Mouse (Mus musculus): Measurements from ENCODE around the gene Abl1. TPM values are rescaled to one million over a fixed set of nuclear protein-coding genes. Genes with fewer than 3 reads are reported as not detected.

The Abl1 gene
- polyA plus RNA-seq, 1 experiment, result 39.5 TPM

DNA sequence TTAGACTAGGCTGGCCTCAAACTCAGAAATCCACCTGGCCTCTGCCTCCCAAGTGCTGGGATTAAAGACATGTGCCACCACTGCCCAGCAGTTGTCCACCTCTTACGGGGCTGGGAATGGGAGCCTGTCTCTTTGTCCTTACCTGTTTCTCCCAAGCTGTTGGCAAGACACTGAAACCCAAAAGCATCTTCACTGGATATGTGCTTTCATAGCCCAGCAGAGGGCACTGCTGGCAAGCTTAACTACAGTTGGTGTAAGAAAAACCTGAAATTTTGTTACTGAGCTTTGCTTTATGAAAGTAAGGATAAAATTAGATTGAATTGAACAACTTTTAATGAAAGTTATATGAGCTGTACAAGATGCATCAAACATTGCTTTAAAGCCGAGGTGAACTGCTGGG, 4.5 kb upstream of the Abl1 start:
- DNase-seq (ENCODE audit: extremely low spot score in 1 of 2, low spot score in 1 of 2), result peak in 1 of 2 experiments; percentile 75

- no peak for DNase-seq (ENCODE audit: extremely low spot score in 1 of 2, low spot score in 1 of 2)
These were observed 869 bp downstream of the Abl1 start for GRCm38 (mm10) chr2:31689045-31689444.

GRCm38 (mm10) chr2:31690063-31690462, 1.9 kb downstream of the Abl1 start:
- DNase-seq (ENCODE audit: extremely low spot score in 1 of 2, low spot score in 1 of 2), result no peak

GRCm38 (mm10) chr2:31698209-31698608, 10.0 kb downstream of the Abl1 start:
- DNase-seq (ENCODE audit: extremely low spot score in 1 of 2, low spot score in 1 of 2), result no peak

DNA sequence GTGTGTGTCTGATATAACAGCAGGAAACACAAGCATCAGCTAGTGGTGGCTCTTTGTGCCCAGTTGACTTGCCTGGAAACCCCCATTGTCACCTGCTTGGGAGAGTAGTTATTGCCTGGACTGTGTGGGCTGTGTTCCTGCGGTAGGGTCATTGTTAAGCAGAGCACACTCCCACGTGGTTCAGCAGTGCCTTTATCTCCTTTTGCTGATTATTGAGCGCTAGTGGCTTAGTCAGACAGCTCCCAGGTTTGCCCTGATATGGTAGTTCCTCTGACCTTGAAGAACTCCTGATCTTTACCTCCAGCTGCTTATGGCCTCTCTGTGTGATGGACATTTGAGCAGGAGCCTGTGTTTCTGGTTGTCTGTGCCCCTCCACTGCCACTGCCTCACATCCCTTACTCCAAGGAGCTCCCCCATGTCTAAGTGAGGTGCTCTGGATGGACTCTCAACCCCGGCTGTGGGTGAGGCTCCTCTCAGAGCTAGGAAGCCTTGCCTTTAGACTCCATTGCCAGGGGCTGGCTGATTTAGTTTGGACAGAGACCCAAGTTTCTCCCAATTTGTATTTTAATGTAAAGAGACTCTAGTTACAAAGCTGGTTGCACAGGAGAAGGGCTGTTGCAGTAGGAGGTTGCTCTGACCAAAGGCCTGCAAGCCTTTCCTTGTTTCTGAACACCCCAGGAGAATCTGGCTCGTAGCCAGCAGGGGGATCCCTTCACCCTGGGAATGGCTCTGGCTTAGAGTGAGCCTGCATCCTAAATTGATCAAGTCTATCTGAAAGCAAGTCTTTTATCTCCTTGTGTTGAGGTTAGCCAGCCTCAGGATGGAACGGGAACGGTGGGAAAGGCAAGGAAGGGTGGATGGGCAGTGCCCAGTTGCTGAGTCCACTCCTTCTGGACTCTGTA, 12.6 kb downstream of the Abl1 start:
- DNase-seq (ENCODE audit: extremely low spot score in 1 of 2, low spot score in 1 of 2), result no peak

DNA sequence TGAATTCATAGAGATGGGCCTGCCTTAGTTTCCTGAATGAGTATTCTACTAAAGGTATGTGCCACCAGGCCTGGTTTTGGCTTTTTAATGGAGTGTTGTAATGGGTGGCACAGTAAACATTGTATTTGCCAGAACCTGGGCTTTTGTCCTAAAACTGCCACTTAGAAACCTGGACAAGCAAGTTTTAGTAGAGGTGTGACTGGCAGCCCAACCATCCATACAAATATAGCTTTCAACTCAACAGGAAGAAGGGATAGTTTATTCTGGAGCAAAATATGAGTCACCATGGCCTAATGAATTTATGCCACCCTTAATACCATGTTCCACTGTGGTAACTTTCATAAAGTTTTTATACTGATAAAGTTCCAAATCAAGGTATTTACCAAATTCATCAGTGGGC, 15.1 kb downstream of the Abl1 start:
- no peak for DNase-seq (ENCODE audit: extremely low spot score in 1 of 2, low spot score in 1 of 2)

- no peak for DNase-seq (ENCODE audit: extremely low spot score in 1 of 2, low spot score in 1 of 2)
These were observed 17.7 kb downstream of the Abl1 start for GRCm38 (mm10) chr2:31705914-31706313.

- DNase-seq (ENCODE audit: extremely low spot score in 1 of 2, low spot score in 1 of 2), result no peak
These were observed 18.4 kb downstream of the Abl1 start for GRCm38 (mm10) chr2:31706531-31706930.

GRCm38 (mm10) chr2:31712716-31713115, 24.5 kb downstream of the Abl1 start:
- no peak for DNase-seq (ENCODE audit: extremely low spot score in 1 of 2, low spot score in 1 of 2)

DNA sequence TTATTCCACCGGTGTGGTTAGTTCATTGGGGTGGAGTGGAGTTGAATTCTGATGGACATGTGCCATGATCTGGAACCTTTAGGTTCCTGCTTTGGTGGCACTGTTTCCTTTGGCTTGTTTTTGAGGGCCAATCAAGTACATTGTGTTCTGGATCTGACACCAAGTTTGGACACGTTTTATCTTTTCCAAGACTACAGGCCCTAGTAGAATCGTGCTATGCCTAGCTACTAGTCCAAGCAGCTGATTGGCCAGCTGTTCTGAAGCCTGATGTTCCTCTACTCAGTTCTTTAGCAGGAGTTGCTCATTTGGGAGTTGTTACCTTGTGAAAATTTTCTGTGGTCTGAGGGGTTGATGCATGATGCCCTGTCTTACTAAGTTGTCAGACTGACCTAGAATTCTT, 25.6 kb downstream of the Abl1 start:
- no peak for DNase-seq (ENCODE audit: extremely low spot score in 1 of 2, low spot score in 1 of 2)

- no peak for DNase-seq (ENCODE audit: extremely low spot score in 1 of 2, low spot score in 1 of 2)
These were observed 26.6 kb downstream of the Abl1 start for GRCm38 (mm10) chr2:31714780-31715179.

- peak; percentile 66 to 81 for DNase-seq (ENCODE audit: extremely low spot score in 1 of 2, low spot score in 1 of 2)
These were observed 27.8 kb downstream of the Abl1 start for GRCm38 (mm10) chr2:31715985-31716384.

DNA sequence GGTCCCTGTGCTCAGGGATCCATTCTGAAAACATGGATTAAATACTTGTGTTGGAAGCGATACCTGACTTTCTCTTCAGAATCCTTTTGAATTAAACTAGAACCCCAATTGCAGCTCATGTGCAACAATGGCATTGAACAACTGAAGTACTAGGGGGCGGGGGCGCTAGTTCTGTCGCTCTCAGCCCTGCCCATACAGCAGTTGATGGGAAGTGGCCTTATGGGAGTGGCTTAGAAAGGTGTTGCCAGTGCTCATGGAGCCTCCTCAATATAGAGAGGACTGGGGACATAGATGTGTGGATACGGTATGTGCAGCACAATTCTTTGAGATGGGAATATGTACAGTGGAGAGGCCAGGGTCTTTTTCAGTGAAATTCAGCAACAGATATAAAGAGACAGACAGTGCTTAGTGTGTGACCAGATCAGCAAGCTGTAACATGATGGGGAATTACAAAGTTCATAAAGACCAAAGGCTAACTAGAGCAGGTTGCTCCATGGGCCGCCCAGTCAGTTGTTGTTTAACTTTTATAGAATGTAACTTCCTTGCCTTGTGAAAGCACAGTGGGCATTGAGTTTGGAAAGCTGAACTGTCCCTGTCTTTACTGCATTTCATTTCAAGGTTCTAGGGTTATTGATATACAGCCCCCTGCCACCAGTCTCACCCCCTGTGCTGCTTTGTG, 31.2 kb downstream of the Abl1 start:
- no peak for DNase-seq (ENCODE audit: extremely low spot score in 1 of 2, low spot score in 1 of 2)

DNA sequence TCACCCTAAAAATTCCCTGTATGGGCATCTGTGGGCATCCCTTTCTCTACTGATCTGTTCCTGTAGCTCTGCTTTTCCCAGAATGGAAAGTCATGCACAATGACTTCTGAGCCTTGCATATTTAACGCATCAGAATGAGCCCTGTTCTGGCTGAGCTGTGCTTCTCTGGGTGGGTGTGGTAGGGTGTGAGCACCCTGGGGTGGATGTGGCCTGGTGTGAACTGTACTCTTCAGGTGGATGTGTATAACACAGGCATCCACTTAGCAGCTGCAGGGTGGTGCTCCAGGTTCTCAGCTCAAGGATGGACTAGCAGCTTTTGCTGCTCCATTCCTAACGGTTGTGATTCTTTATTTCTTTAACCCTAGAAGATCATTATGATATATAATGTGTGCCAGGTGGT, 31.8 kb downstream of the Abl1 start:
- peak in 1 of 2 experiments; percentile 22 for DNase-seq (ENCODE audit: extremely low spot score in 1 of 2, low spot score in 1 of 2)

- DNase-seq (ENCODE audit: extremely low spot score in 1 of 2, low spot score in 1 of 2), result peak in 1 of 2 experiments; percentile 49
These were observed 32.6 kb downstream of the Abl1 start for GRCm38 (mm10) chr2:31720783-31721182.

GRCm38 (mm10) chr2:31724730-31725490, 36.7 kb downstream of the Abl1 start:
- no peak for DNase-seq (ENCODE audit: extremely low spot score in 1 of 2, low spot score in 1 of 2)

GRCm38 (mm10) chr2:31727576-31728277, 39.6 kb downstream of the Abl1 start:
- peak; percentile 41 to 56 for DNase-seq (ENCODE audit: extremely low spot score in 1 of 2, low spot score in 1 of 2)

DNA sequence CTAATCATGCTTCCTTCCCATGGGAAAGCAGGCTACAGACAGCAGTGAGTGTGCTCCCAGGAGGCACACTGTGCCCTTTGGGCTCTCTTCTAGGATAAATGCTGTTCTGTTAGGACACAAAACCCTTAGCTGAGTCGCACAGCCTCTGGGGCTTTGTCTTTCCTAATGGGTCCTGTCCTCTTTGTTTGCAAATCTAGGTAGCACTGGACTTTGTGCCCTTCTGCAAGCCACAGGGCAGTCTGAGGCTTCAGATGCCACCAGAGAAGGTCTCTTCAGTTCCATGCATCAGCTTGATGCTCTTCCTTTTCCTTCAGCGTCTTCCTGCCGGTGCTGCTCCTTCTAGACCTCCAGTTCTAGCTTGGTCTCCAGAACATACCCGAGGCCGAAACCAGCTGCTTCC, 42.5 kb downstream of the Abl1 start:
- no peak for DNase-seq (ENCODE audit: extremely low spot score in 1 of 2, low spot score in 1 of 2)

DNA sequence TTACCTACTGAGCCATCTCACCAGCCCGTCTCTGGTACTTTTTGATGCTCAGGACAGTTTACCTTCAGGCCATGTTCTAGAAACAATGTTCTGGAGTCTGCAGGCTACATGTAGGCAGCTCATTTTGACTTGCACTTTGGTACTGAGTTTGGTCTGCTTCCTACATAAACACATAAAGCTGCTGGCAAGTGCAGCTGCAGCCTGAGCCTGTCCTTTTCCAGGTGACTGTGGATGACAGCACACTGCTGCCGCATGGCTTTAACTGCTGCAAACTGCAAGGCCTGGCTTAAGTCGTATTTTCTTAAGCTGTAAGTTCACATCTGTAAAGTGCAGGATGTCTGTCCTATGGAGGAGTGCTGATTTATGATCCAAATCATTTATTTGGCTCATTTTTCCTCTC, 44.3 kb downstream of the Abl1 start:
- DNase-seq (ENCODE audit: extremely low spot score in 1 of 2, low spot score in 1 of 2), result no peak

GRCm38 (mm10) chr2:31733558-31733957, 45.4 kb downstream of the Abl1 start:
- DNase-seq (ENCODE audit: extremely low spot score in 1 of 2, low spot score in 1 of 2), result no peak

- no peak for DNase-seq (ENCODE audit: extremely low spot score in 1 of 2, low spot score in 1 of 2)
These were observed 50.9 kb downstream of the Abl1 start for GRCm38 (mm10) chr2:31739041-31739440.

Measured in frontal cortex, adult 2 months (tissue).